Mouse (Mus musculus) urinary bladder, adult 2 months (tissue): ENCODE results near the gene Cyp3a16. TPM values are rescaled to one million over a fixed set of nuclear protein-coding genes. Genes with fewer than 3 reads are reported as not detected.
"Not testable (repeated sequence)": the region's sequence is repeated elsewhere in the genome, so short reads cannot be mapped to it uniquely, and the experiment has no call there.

Source experiments
- DNase-seq: peaks from one replicate; pipeline ENCODE4 v3.0.0; 2022; ENCODE audit warnings: low spot score
- polyA plus RNA-seq: library from polyadenylated mRNA; depleted of rRNA; stranded (reverse); fragments of >200 nt; gene quantifications from 2 replicates; pipeline ENCODE4 v1.2.3, GENCODE M21; 2012; rRNA removed

Cyp3a16 gene
- polyA plus RNA-seq: not detected in 2 replicates

GRCm38 (mm10) chr5:145469623-145470022, at the start of gene Cyp3a16:
Gene Cyp3a16, minus strand, starts transcription at chr5:145469723.
- not testable (repeated sequence) for DNase-seq

- DNase-seq: no peak
Measured at GRCm38 (mm10) chr5:145490300-145490699, 20.8 kb upstream of the Cyp3a16 start.

- no peak for DNase-seq
Measured at GRCm38 (mm10) chr5:145464304-145465088, 5.0 kb downstream of the Cyp3a16 start.

- DNase-seq: no peak
Measured at GRCm38 (mm10) chr5:145462321-145462720, 7.2 kb downstream of the Cyp3a16 start.

- no peak for DNase-seq
Measured at GRCm38 (mm10) chr5:145454389-145454788, 15.1 kb downstream of the Cyp3a16 start.

GRCm38 (mm10) chr5:145433688-145434087, 35.8 kb downstream of the Cyp3a16 start:
- DNase-seq: no peak

- no peak for DNase-seq
Measured at GRCm38 (mm10) chr5:145431004-145431403, 38.5 kb downstream of the Cyp3a16 start.

GRCm38 (mm10) chr5:145422287-145422686, 47.2 kb downstream of the Cyp3a16 start:
- no peak for DNase-seq

- not testable (repeated sequence) for DNase-seq
Measured at GRCm38 (mm10) chr5:145415416-145415815, 54.1 kb downstream of the Cyp3a16 start.

Other genes starting within 250 kb of the Cyp3a16 start
- 30.0 and 31.5 TPM in 2 replicates for gene Zfp655, start 238.0 kb downstream of the Cyp3a16 start, polyA plus RNA-seq
- gene Zscan25, start 189.2 kb downstream of the Cyp3a16 start, polyA plus RNA-seq: 16.1 and 19.1 TPM in 2 replicates
- gene Cyp3a57, start 124.4 kb downstream of the Cyp3a16 start, polyA plus RNA-seq: 11.7 and 17.9 TPM in 2 replicates
- not detected in 2 replicates for gene Cyp3a41b, start 115.0 kb upstream of the Cyp3a16 start, polyA plus RNA-seq